Mouse (Mus musculus): ENCODE results near the gene Mei1. TPM values are rescaled to one million over a fixed set of nuclear protein-coding genes. Genes with fewer than 3 reads are reported as not detected.

The Mei1 gene
- total and polyA plus RNA-seq, 3 experiments = 0.05 TPM; not detected in 2

DNA sequence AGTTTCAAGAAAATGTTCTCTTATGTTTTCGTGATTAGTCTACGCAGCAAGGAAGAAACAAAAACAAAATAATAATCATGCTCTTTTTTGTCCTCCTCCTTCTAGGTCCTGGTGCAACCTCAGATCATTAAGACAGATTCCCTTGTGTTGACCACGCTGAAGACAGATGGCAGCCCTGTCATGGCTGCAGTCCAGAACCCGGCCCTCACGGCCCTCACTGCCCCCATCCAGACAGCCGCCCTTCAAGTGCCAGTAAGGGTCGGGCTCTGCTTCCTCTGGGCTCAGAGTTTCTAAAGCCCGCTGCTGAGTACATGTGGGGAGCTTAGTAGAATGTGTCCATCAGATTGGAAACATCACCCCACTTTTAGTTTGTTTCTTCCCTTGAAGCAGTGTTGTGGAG, 102.9 kb downstream of the Mei1 start:
- no peaks in the 10 kb centered on the region for H3K9me3 ChIP-seq (replicated peaks)
- DNase-seq (ENCODE audit: low spot score) (no peak), ATAC-seq (ENCODE audit: extremely low read depth, insufficient number of reproducible peaks, low FRiP score, poor library complexity, severe bottlenecking) (no peak)
- TF ChIP-seq GATA1 (IDR thresholded peaks at IDR 0.05; ENCODE audit: borderline replicate concordance, low read length) (no peak), GATA2 (IDR thresholded peaks at IDR 0.05; ENCODE audit: borderline replicate concordance, low read depth, low read length) (no peak), CTCF (IDR thresholded peaks at IDR 0.05; ENCODE audit: low read depth, low read length) (no peak), TAL1 (conservative IDR thresholded peaks at IDR 0.05; ENCODE audit: low read depth, low read length) (no peak), POLR2AphosphoS5 (IDR thresholded peaks at IDR 0.05; ENCODE audit: insufficient replicate concordance, low read depth, low read length) (no peak)
- H3K4me3 ChIP-seq (ENCODE audit: low read depth, low read length) = no peak overlapping the region
- no peaks in the 10 kb centered on the region for H3K27me3 ChIP-seq (ENCODE audit: insufficient read depth, low read length)
- peaks cover 15% of the 10 kb centered on the region for H3K4me1 ChIP-seq (ENCODE audit: insufficient read depth, low read depth, low read length)
- H3K36me3 ChIP-seq (replicated peaks) = peaks cover 98% of the 10 kb centered on the region

DNA sequence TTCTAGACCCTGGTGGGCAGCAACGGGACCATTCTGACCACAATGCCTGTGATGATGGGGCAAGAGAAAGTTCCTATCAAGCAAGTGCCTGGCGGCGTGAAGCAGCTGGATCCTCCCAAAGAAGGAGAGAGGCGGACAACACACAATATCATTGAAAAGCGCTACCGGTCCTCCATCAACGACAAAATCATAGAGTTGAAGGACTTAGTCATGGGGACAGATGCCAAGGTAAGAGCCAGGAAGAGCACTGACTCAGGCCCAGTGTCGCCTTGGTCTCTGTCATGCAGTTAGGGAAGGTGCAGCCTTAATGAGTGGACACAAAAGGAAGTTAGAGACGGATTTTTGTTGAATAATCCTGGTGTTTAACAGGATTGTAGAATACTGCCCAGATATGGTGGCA, 105.3 kb downstream of the Mei1 start:
- DNase-seq (ENCODE audit: low spot score) = no peak
- ATAC-seq (ENCODE audit: extremely low read depth, insufficient number of reproducible peaks, low FRiP score, poor library complexity, severe bottlenecking) = no peak
- no peaks in the 10 kb centered on the region for H3K27me3 ChIP-seq (ENCODE audit: insufficient read depth, low read length)

More for the DNA sequence above, 105.3 kb downstream of the Mei1 start:
- H3K4me1 ChIP-seq (ENCODE audit: insufficient read depth, low read depth, low read length) = no peaks in the 10 kb centered on the region; the same call in 1 of the 2 replicates
- TF ChIP-seq TAL1 (conservative IDR thresholded peaks at IDR 0.05; ENCODE audit: low read depth, low read length) (no peak), GATA1 (IDR thresholded peaks at IDR 0.05; ENCODE audit: borderline replicate concordance, low read length) (no peak), CTCF (IDR thresholded peaks at IDR 0.05; ENCODE audit: low read depth, low read length) (no peak), POLR2AphosphoS5 (IDR thresholded peaks at IDR 0.05; ENCODE audit: insufficient replicate concordance, low read depth, low read length) (no peak), GATA2 (IDR thresholded peaks at IDR 0.05; ENCODE audit: borderline replicate concordance, low read depth, low read length) (no peak)
- peaks cover 6% of the 10 kb centered on the region; the same call in 1 of the 2 replicates for H3K9me3 ChIP-seq (replicated peaks)
- no peak overlapping the region for H3K4me3 ChIP-seq (ENCODE audit: low read depth, low read length)
- H3K36me3 ChIP-seq (replicated peaks) = peaks cover 98% of the 10 kb centered on the region

Other genes with a start within 250 kb of the Mei1 start
- gene Tob2, start 211.2 kb upstream of the Mei1 start, total RNA-seq (2014; fragmentation: Nextera tagmentation) = 30.4 and 32.3 TPM in 2 replicates
- gene Tob2, start 211.2 kb upstream of the Mei1 start, total RNA-seq (2017) = 8.5 and 9.9 TPM in 2 replicates
- gene Tob2, start 211.2 kb upstream of the Mei1 start, polyA plus RNA-seq (2012) = 35.4 and 37.5 TPM in 2 replicates
- gene Phf5a, start 198.1 kb upstream of the Mei1 start, total RNA-seq (2014; fragmentation: Nextera tagmentation) = 79.6 and 81.9 TPM in 2 replicates
- 99.2 and 121 TPM in 2 replicates for gene Phf5a, start 198.1 kb upstream of the Mei1 start, total RNA-seq (2017)
- gene Phf5a, start 198.1 kb upstream of the Mei1 start, polyA plus RNA-seq (2012) = 8.0 and 10.3 TPM in 2 replicates
- gene Aco2, start 197.7 kb upstream of the Mei1 start, total RNA-seq (2014; fragmentation: Nextera tagmentation) = 152 and 177 TPM in 2 replicates
- gene Aco2, start 197.7 kb upstream of the Mei1 start, total RNA-seq (2017) = 124 and 140 TPM in 2 replicates
- gene Aco2, start 197.7 kb upstream of the Mei1 start, polyA plus RNA-seq (2012) = 142 TPM in 2 replicates
- 6.8 and 8.4 TPM in 2 replicates for gene Polr3h, start 143.8 kb upstream of the Mei1 start, total RNA-seq (2014; fragmentation: Nextera tagmentation)
- 25.0 and 26.7 TPM in 2 replicates for gene Polr3h, start 143.8 kb upstream of the Mei1 start, total RNA-seq (2017)
- 36.8 and 62.8 TPM in 2 replicates for gene Polr3h, start 143.8 kb upstream of the Mei1 start, polyA plus RNA-seq (2012)
- gene Csdc2, start 133.2 kb upstream of the Mei1 start, total RNA-seq (2014; fragmentation: Nextera tagmentation) = not detected in 2 replicates
- 0.17 TPM in 1 of 2 replicates, not detected in the other for gene Csdc2, start 133.2 kb upstream of the Mei1 start, total RNA-seq (2017)
- gene Csdc2, start 133.2 kb upstream of the Mei1 start, polyA plus RNA-seq (2012) = not detected in 2 replicates
- gene Pmm1, start 109.1 kb upstream of the Mei1 start, total RNA-seq (2014; fragmentation: Nextera tagmentation) = 51.6 and 57.8 TPM in 2 replicates
- 35.9 and 42.9 TPM in 2 replicates for gene Pmm1, start 109.1 kb upstream of the Mei1 start, total RNA-seq (2017)
- gene Pmm1, start 109.1 kb upstream of the Mei1 start, polyA plus RNA-seq (2012) = 157 and 161 TPM in 2 replicates
- not detected in 2 replicates for gene 1700029P11Rik, start 89.5 kb upstream of the Mei1 start, total RNA-seq (2014; fragmentation: Nextera tagmentation)
- not detected in 2 replicates for gene 1700029P11Rik, start 89.5 kb upstream of the Mei1 start, total RNA-seq (2017)
- gene 1700029P11Rik, start 89.5 kb upstream of the Mei1 start, polyA plus RNA-seq (2012) = not detected in 2 replicates
- 49.8 and 50.1 TPM in 2 replicates for gene Xrcc6, start 82.2 kb upstream of the Mei1 start, total RNA-seq (2014; fragmentation: Nextera tagmentation)
- gene Xrcc6, start 82.2 kb upstream of the Mei1 start, total RNA-seq (2017) = 114 and 154 TPM in 2 replicates
- gene Xrcc6, start 82.2 kb upstream of the Mei1 start, polyA plus RNA-seq (2012) = 10.1 and 12.4 TPM in 2 replicates
- gene Desi1, start 36.1 kb upstream of the Mei1 start, total RNA-seq (2014; fragmentation: Nextera tagmentation) = 38.2 and 57.9 TPM in 2 replicates
- 5.4 and 6.1 TPM in 2 replicates for gene Desi1, start 36.1 kb upstream of the Mei1 start, total RNA-seq (2017)
- gene Desi1, start 36.1 kb upstream of the Mei1 start, polyA plus RNA-seq (2012) = 45.4 and 60.0 TPM in 2 replicates
- 181 TPM in 2 replicates for gene Snu13, start 22.4 kb upstream of the Mei1 start, total RNA-seq (2014; fragmentation: Nextera tagmentation)
- gene Snu13, start 22.4 kb upstream of the Mei1 start, total RNA-seq (2017) = 269 and 279 TPM in 2 replicates
- gene Snu13, start 22.4 kb upstream of the Mei1 start, polyA plus RNA-seq (2012) = 80.5 and 283 TPM in 2 replicates
- gene 4930407I10Rik, start 10.8 kb upstream of the Mei1 start, total RNA-seq (2014; fragmentation: Nextera tagmentation) = not detected in 2 replicates
- gene 4930407I10Rik, start 10.8 kb upstream of the Mei1 start, total RNA-seq (2017) = 0.16 TPM in 1 of 2 replicates, not detected in the other
- not detected in 2 replicates for gene 4930407I10Rik, start 10.8 kb upstream of the Mei1 start, polyA plus RNA-seq (2012)
- 9.0 and 16.7 TPM in 2 replicates for gene Ccdc134, start 57.9 kb downstream of the Mei1 start, total RNA-seq (2014; fragmentation: Nextera tagmentation)
- 29.7 and 31.7 TPM in 2 replicates for gene Ccdc134, start 57.9 kb downstream of the Mei1 start, total RNA-seq (2017)
- gene Ccdc134, start 57.9 kb downstream of the Mei1 start, polyA plus RNA-seq (2012) = 5.5 and 13.9 TPM in 2 replicates
- 97.6 and 164 TPM in 2 replicates for gene Srebf2, start 77.2 kb downstream of the Mei1 start, total RNA-seq (2014; fragmentation: Nextera tagmentation)
- gene Srebf2, start 77.2 kb downstream of the Mei1 start, total RNA-seq (2017) = 42.5 and 48.5 TPM in 2 replicates
- gene Srebf2, start 77.2 kb downstream of the Mei1 start, polyA plus RNA-seq (2012) = 440 and 648 TPM in 2 replicates
- gene Shisa8, start 142.8 kb downstream of the Mei1 start, total RNA-seq (2014; fragmentation: Nextera tagmentation) = not detected in 2 replicates
- 0.05 TPM in 1 of 2 replicates, not detected in the other for gene Shisa8, start 142.8 kb downstream of the Mei1 start, total RNA-seq (2017)
- gene Shisa8, start 142.8 kb downstream of the Mei1 start, polyA plus RNA-seq (2012) = not detected in 2 replicates
- 1.6 and 2.4 TPM in 2 replicates for gene Tnfrsf13c, start 154.4 kb downstream of the Mei1 start, total RNA-seq (2014; fragmentation: Nextera tagmentation)
- gene Tnfrsf13c, start 154.4 kb downstream of the Mei1 start, total RNA-seq (2017) = 0.71 and 1.2 TPM in 2 replicates
- 0.18 and 0.65 TPM in 2 replicates for gene Tnfrsf13c, start 154.4 kb downstream of the Mei1 start, polyA plus RNA-seq (2012)
- gene Cenpm, start 174.8 kb downstream of the Mei1 start, total RNA-seq (2014; fragmentation: Nextera tagmentation) = 70.7 and 84.1 TPM in 2 replicates
- 13.7 and 15.7 TPM in 2 replicates for gene Cenpm, start 174.8 kb downstream of the Mei1 start, total RNA-seq (2017)
- 103 and 105 TPM in 2 replicates for gene Cenpm, start 174.8 kb downstream of the Mei1 start, polyA plus RNA-seq (2012)
- gene 1500009C09Rik, start 182.4 kb downstream of the Mei1 start, total RNA-seq (2014; fragmentation: Nextera tagmentation) = not detected in 2 replicates
- gene 1500009C09Rik, start 182.4 kb downstream of the Mei1 start, total RNA-seq (2017) = not detected in 2 replicates
- not detected in 2 replicates for gene 1500009C09Rik, start 182.4 kb downstream of the Mei1 start, polyA plus RNA-seq (2012)
- not detected in 2 replicates for gene Sept3, start 204.9 kb downstream of the Mei1 start, total RNA-seq (2014; fragmentation: Nextera tagmentation)
- 0.05 and 0.12 TPM in 2 replicates for gene Sept3, start 204.9 kb downstream of the Mei1 start, total RNA-seq (2017)
- gene Sept3, start 204.9 kb downstream of the Mei1 start, polyA plus RNA-seq (2012) = not detected in 2 replicates
- not detected in 2 replicates for gene Wbp2nl, start 229.0 kb downstream of the Mei1 start, total RNA-seq (2014; fragmentation: Nextera tagmentation)
- 0.11 TPM in 1 of 2 replicates, not detected in the other for gene Wbp2nl, start 229.0 kb downstream of the Mei1 start, total RNA-seq (2017)
- gene Wbp2nl, start 229.0 kb downstream of the Mei1 start, polyA plus RNA-seq (2012) = not detected in 2 replicates

Data from G1E (cell line).